Mouse (Mus musculus) kidney, embryonic 14.5 days (tissue): ENCODE results near the gene Hc. TPM values are rescaled to one million over a fixed set of nuclear protein-coding genes. Genes with fewer than 3 reads are reported as not detected.

Experiments used
- ATAC-seq: fragments of 200-750 bp; cut with Nextera tagmentation; 2 replicates; pipeline ENCODE4 v1.8.0; 2017; ENCODE audit warnings: moderate number of reproducible peaks, mild to moderate bottlenecking, moderate TSS enrichment, moderate library complexity; ENCODE audit not compliant: low FRiP score, low TSS enrichment
- H3K27ac ChIP-seq: fragments of 300-500 bp; sonication (generic); 2 replicates; pipeline ENCODE4 v1.5.1; 2014; ENCODE audit warnings: low read depth, mild to moderate bottlenecking, low read length, moderate library complexity, mixed read lengths
- H3K27me3 ChIP-seq: fragments of 300-500 bp; sonication (generic); 2 replicates; pipeline ENCODE4 v1.6.1; 2014; ENCODE audit warnings: mild to moderate bottlenecking, low read length; ENCODE audit not compliant: control insufficient read depth, insufficient read depth
- H3K36me3 ChIP-seq: fragments of 300-500 bp; sonication (generic); 2 replicates; pipeline ENCODE4 v1.6.1; 2014; ENCODE audit warnings: low read length, mixed read lengths; ENCODE audit not compliant: control insufficient read depth, insufficient read depth
- H3K4me1 ChIP-seq: fragments of 300-500 bp; sonication (generic); 2 replicates; pipeline ENCODE4 v1.6.1; 2014; ENCODE audit warnings: low read length, mixed read lengths; ENCODE audit not compliant: control insufficient read depth, insufficient read depth
- H3K4me2 ChIP-seq: fragments of 300-500 bp; sonication (generic); replicated peaks from 2 replicates; pipeline ENCODE4 v1.6.1; 2014; ENCODE audit warnings: low read depth, mild to moderate bottlenecking, low read length
- H3K4me3 ChIP-seq: fragments of 300-500 bp; sonication (generic); 2 replicates; pipeline ENCODE4 v1.5.1; 2014; ENCODE audit warnings: mild to moderate bottlenecking, low read length
- H3K9ac ChIP-seq: fragments of 300-500 bp; sonication (generic); 2 replicates; pipeline ENCODE4 v1.6.1; 2014; ENCODE audit warnings: low read depth, mild to moderate bottlenecking, low read length, moderate library complexity
- H3K9me3 ChIP-seq: fragments of 300-500 bp; sonication (generic); 2 replicates; pipeline ENCODE4 v1.6.1; 2016; ENCODE audit warnings: low read length; ENCODE audit not compliant: control insufficient read depth
- WGBS: fragments of 180-500 bp; shearing (Covaris S2); extraction: QIAGEN DNeasy Blood & Tissue Kit; methylation state at CpG from one replicate; pipeline ENCODE4 v1.1.7; 2014; 5-methylcytosine and 5-hydroxymethylcytosine counted together
- polyA plus RNA-seq: library from polyadenylated mRNA; unstranded; fragments of >200 nt; fragmentation: Nextera tagmentation; extraction: Ambion mirVana; gene quantifications from 2 replicates; pipeline ENCODE4 v1.2.1, GENCODE M21; 2014

Gene Hc
- polyA plus RNA-seq, 1 experiment from 2014 or later: 0.43 TPM

GRCm38 (mm10) chr2:35024646-35025154 is 36.5 kb downstream of the Hc start:
- no peak overlapping the region for H3K27ac ChIP-seq
- H3K4me3 ChIP-seq: no peak overlapping the region
- H3K9ac ChIP-seq: no peak overlapping the region
- H3K27me3 ChIP-seq: no peaks in the 10 kb centered on the region
- WGBS: 81% methylated on average over 3 of the region's 3 CpGs
- no peak overlapping the region for H3K4me2 ChIP-seq
- ATAC-seq: no peak
- no peaks in the 10 kb centered on the region for H3K36me3 ChIP-seq
- no peaks in the 10 kb centered on the region for H3K4me1 ChIP-seq
- H3K9me3 ChIP-seq: no peaks in the 10 kb centered on the region

GRCm38 (mm10) chr2:35021806-35022205 is 39.4 kb downstream of the Hc start:
- no peaks in the 10 kb centered on the region for H3K9me3 ChIP-seq
- H3K4me3 ChIP-seq: no peak overlapping the region
- 85% methylated on average over 5 of the region's 5 CpGs for WGBS
- H3K27ac ChIP-seq: no peak overlapping the region
- H3K4me2 ChIP-seq: no peak overlapping the region
- H3K4me1 ChIP-seq: no peaks in the 10 kb centered on the region
- ATAC-seq: no peak
- H3K36me3 ChIP-seq: no peaks in the 10 kb centered on the region
- H3K9ac ChIP-seq: no peak overlapping the region
- H3K27me3 ChIP-seq: no peaks in the 10 kb centered on the region

GRCm38 (mm10) chr2:35015861-35016260 is 45.4 kb downstream of the Hc start:
- Histone ChIP-seq H3K27ac (no peak overlapping the region), H3K9ac (no peak overlapping the region), H3K4me3 (no peak overlapping the region), H3K9me3 (no peaks in the 10 kb centered on the region), H3K36me3 (no peaks in the 10 kb centered on the region), H3K4me1 (no peaks in the 10 kb centered on the region), H3K27me3 (no peaks in the 10 kb centered on the region), H3K4me2 (no peak overlapping the region)
- ATAC-seq: no peak
- WGBS: 36% methylated on average over 6 of the region's 6 CpGs

GRCm38 (mm10) chr2:35011649-35012048 is 49.6 kb downstream of the Hc start:
- no peak overlapping the region for H3K4me2 ChIP-seq
- H3K4me1 ChIP-seq: no peaks in the 10 kb centered on the region
- no peaks in the 10 kb centered on the region for H3K27me3 ChIP-seq
- ATAC-seq: no peak
- H3K4me3 ChIP-seq: no peak overlapping the region
- H3K36me3 ChIP-seq: no peaks in the 10 kb centered on the region
- H3K9ac ChIP-seq: no peak overlapping the region
- no peak overlapping the region for H3K27ac ChIP-seq
- no peaks in the 10 kb centered on the region for H3K9me3 ChIP-seq
- WGBS: 88% methylated on average over 8 of the region's 8 CpGs

GRCm38 (mm10) chr2:34998956-34999355 is 62.3 kb downstream of the Hc start:
- no peak overlapping the region for H3K4me2 ChIP-seq
- 83% methylated on average over 9 of the region's 9 CpGs for WGBS
- no peak overlapping the region for H3K27ac ChIP-seq

GRCm38 (mm10) chr2:34996506-34996905 is 64.7 kb downstream of the Hc start:
- no peaks in the 10 kb centered on the region for H3K4me1 ChIP-seq
- 89% methylated on average over 5 of the region's 5 CpGs for WGBS

More at GRCm38 (mm10) chr2:34998956-34999355, 62.3 kb downstream of the Hc start:
- no peak for ATAC-seq
- Histone ChIP-seq H3K4me3 (no peak overlapping the region), H3K9ac (no peak overlapping the region), H3K36me3 (no peaks in the 10 kb centered on the region), H3K27me3 (no peaks in the 10 kb centered on the region), H3K9me3 (no peaks in the 10 kb centered on the region), H3K4me1 (no peaks in the 10 kb centered on the region)

GRCm38 (mm10) chr2:34993696-34994356 is 67.4 kb downstream of the Hc start:
- Histone ChIP-seq H3K27me3 (no peaks in the 10 kb centered on the region), H3K27ac (no peak overlapping the region), H3K4me3 (no peak overlapping the region), H3K9me3 (no peaks in the 10 kb centered on the region), H3K9ac (no peak overlapping the region), H3K4me1 (no peaks in the 10 kb centered on the region), H3K4me2 (no peak overlapping the region), H3K36me3 (no peaks in the 10 kb centered on the region)
- no peak for ATAC-seq
- 84% methylated on average over 5 of the region's 5 CpGs for WGBS

More at GRCm38 (mm10) chr2:34996506-34996905, 64.7 kb downstream of the Hc start:
- no peaks in the 10 kb centered on the region for H3K9me3 ChIP-seq
- no peak overlapping the region for H3K27ac ChIP-seq
- H3K27me3 ChIP-seq: no peaks in the 10 kb centered on the region
- H3K9ac ChIP-seq: no peak overlapping the region
- H3K36me3 ChIP-seq: no peaks in the 10 kb centered on the region
- no peak overlapping the region for H3K4me3 ChIP-seq
- no peak for ATAC-seq
- no peak overlapping the region for H3K4me2 ChIP-seq

GRCm38 (mm10) chr2:34992729-34993695 is 68.2 kb downstream of the Hc start:
- Histone ChIP-seq H3K27me3 (no peaks in the 10 kb centered on the region), H3K4me3 (no peak overlapping the region), H3K36me3 (no peaks in the 10 kb centered on the region), H3K9me3 (no peaks in the 10 kb centered on the region), H3K27ac (no peak overlapping the region), H3K4me1 (no peaks in the 10 kb centered on the region), H3K4me2 (no peak overlapping the region), H3K9ac (no peak overlapping the region)
- 22% methylated on average over 9 of the region's 9 CpGs for WGBS
- no peak for ATAC-seq

- Histone ChIP-seq H3K4me3 (no peak overlapping the region), H3K9me3 (no peaks in the 10 kb centered on the region), H3K27ac (no peak overlapping the region), H3K36me3 (no peaks in the 10 kb centered on the region), H3K27me3 (no peaks in the 10 kb centered on the region), H3K4me1 (no peaks in the 10 kb centered on the region), H3K9ac (no peak overlapping the region), H3K4me2 (no peak overlapping the region)
- no peak for ATAC-seq
- WGBS: 71% methylated on average over 3 of the region's 3 CpGs
Measured at GRCm38 (mm10) chr2:34991966-34992365, 69.3 kb downstream of the Hc start.
